In genomic region chr2:94242406-94243052, GRCm38 (mm10) we compare ENCODE assay signal across 9 mouse cellular contexts.
DNase-seq lines count a peak whose midpoint lies in the region; ATAC-seq and TF ChIP-seq lines count a peak whose summit lies in the region.
"Had no signal": no experiment of that assay in that cellular context is flagged by ENCODE, and none has a peak within 500 bp of the region (broad histone marks: within the 10 kb centered on the region; RNA-seq: fewer than 3 reads in every experiment).

No protein-coding gene starts in this region.

- DNase-seq in intestine, embryonic 14.5 days (ENCODE audit: low spot score), result no peak
- DNase-seq in embryonic facial prominence, embryonic 10.5 days (ENCODE audit: low spot score), result no peak
- DNase-seq in gastrocnemius, adult 2 months, result no peak
- no peak for DNase-seq in kidney, adult 8-10 months
- DNase-seq: kidney, postnatal 14 days had no signal

- H3K36me3 ChIP-seq in intestine, embryonic 14.5 days (ENCODE audit: control insufficient read depth, insufficient read depth, low read length), result no peaks in the 10 kb centered on the region
- H3K36me3 ChIP-seq in intestine, postnatal 0 days (ENCODE audit: control insufficient read depth, insufficient read depth), result no peaks in the 10 kb centered on the region
- H3K36me3 ChIP-seq in embryonic facial prominence, embryonic 10.5 days (replicated peaks), result no peaks in the 10 kb centered on the region
- H3K36me3 ChIP-seq in forebrain, embryonic 16.5 days (ENCODE audit: control insufficient read depth, insufficient read depth), result no peaks in the 10 kb centered on the region
- no peaks in the 10 kb centered on the region for H3K36me3 ChIP-seq in midbrain, embryonic 13.5 days

- H3K27me3 ChIP-seq in intestine, embryonic 14.5 days (replicated peaks; ENCODE audit: control insufficient read depth, insufficient read depth, low read length), result peaks cover 99% of the 10 kb centered on the region
- H3K27me3 ChIP-seq in intestine, postnatal 0 days (replicated peaks; ENCODE audit: control insufficient read depth, insufficient read depth, low read length), result peaks cover 81% of the 10 kb centered on the region
- peaks cover 100% of the 10 kb centered on the region for H3K27me3 ChIP-seq in embryonic facial prominence, embryonic 10.5 days (replicated peaks; ENCODE audit: low read depth, poor library complexity, severe bottlenecking)
- peaks cover 59% of the 10 kb centered on the region for H3K27me3 ChIP-seq in forebrain, embryonic 16.5 days (replicated peaks; ENCODE audit: control insufficient read depth, insufficient read depth, low read length)
- H3K27me3 ChIP-seq in midbrain, embryonic 13.5 days, result peaks cover 76% of the 10 kb centered on the region

- no peak overlapping the region for H3K27ac ChIP-seq in intestine, embryonic 14.5 days (ENCODE audit: low read depth)
- H3K27ac ChIP-seq in intestine, postnatal 0 days (ENCODE audit: low read depth, low read length), result no peak overlapping the region
- H3K27ac ChIP-seq in embryonic facial prominence, embryonic 10.5 days (replicated peaks), result no peak overlapping the region
- H3K27ac ChIP-seq in forebrain, embryonic 16.5 days (ENCODE audit: low read length), result no peak overlapping the region
- H3K27ac ChIP-seq in midbrain, embryonic 13.5 days, result no peak overlapping the region
- no peak overlapping the region for H3K27ac ChIP-seq in gastrocnemius, adult 2 months

- H3K4me1 ChIP-seq in intestine, embryonic 14.5 days (replicated peaks; ENCODE audit: control insufficient read depth, insufficient read depth, low read length), result 0 out of 2 replicates have a peak, but pooled peaks cover 4% of the 10 kb centered on the region
- H3K4me1 ChIP-seq in intestine, postnatal 0 days (replicated peaks; ENCODE audit: control insufficient read depth, insufficient read depth, low read length), result no peaks in the 10 kb centered on the region
- peaks cover 41% of the 10 kb centered on the region for H3K4me1 ChIP-seq in embryonic facial prominence, embryonic 10.5 days
- peaks cover 62% of the 10 kb centered on the region for H3K4me1 ChIP-seq in forebrain, embryonic 16.5 days (replicated peaks; ENCODE audit: control insufficient read depth, insufficient read depth, low read length)
- peaks cover 77% of the 10 kb centered on the region for H3K4me1 ChIP-seq in midbrain, embryonic 13.5 days (replicated peaks)

- 0% methylated on average over 7 of the region's 7 CpGs for WGBS in intestine, embryonic 14.5 days
- under 1% methylated on average over 7 of the region's 7 CpGs for WGBS in intestine, postnatal 0 days
- WGBS in embryonic facial prominence, embryonic 10.5 days, result 0% methylated on average over 7 of the region's 7 CpGs
- 0% methylated on average over 7 of the region's 7 CpGs for WGBS in forebrain, embryonic 16.5 days
- WGBS in midbrain, embryonic 13.5 days, result 0% methylated on average over 7 of the region's 7 CpGs

- no peaks in the 10 kb centered on the region for H3K9me3 ChIP-seq in intestine, embryonic 14.5 days (ENCODE audit: control insufficient read depth, low read length)
- H3K9me3 ChIP-seq in intestine, postnatal 0 days (ENCODE audit: control insufficient read depth), result no peaks in the 10 kb centered on the region
- no peaks in the 10 kb centered on the region for H3K9me3 ChIP-seq in embryonic facial prominence, embryonic 10.5 days
- H3K9me3 ChIP-seq in forebrain, embryonic 16.5 days (ENCODE audit: control insufficient read depth, low read length), result no peaks in the 10 kb centered on the region
- H3K9me3 ChIP-seq in midbrain, embryonic 13.5 days, result no peaks in the 10 kb centered on the region

- intact Hi-C loops in gastrocnemius, adult 2 months (cut with DNase I), result no loop called here

- no peak overlapping the region for H3K9ac ChIP-seq in intestine, embryonic 14.5 days (ENCODE audit: low read length)
- no peak overlapping the region for H3K9ac ChIP-seq in intestine, postnatal 0 days (ENCODE audit: low read depth, low read length)
- no peak overlapping the region for H3K9ac ChIP-seq in forebrain, embryonic 16.5 days (replicated peaks; ENCODE audit: low read depth, low read length)
- H3K9ac ChIP-seq in midbrain, embryonic 13.5 days (replicated peaks), result no peak overlapping the region; the same call in 1 of the 2 replicates

- 0 out of 2 replicates have a peak overlapping the region, but pooled peaks have one; percentile 6 for H3K4me3 ChIP-seq in intestine, embryonic 14.5 days (ENCODE audit: low read depth, low read length)
- no peak overlapping the region for H3K4me3 ChIP-seq in intestine, postnatal 0 days (ENCODE audit: low read depth, low read length)
- peak overlapping the region; percentile 42 for H3K4me3 ChIP-seq in embryonic facial prominence, embryonic 10.5 days
- peak overlapping the region; percentile 37 for H3K4me3 ChIP-seq in forebrain, embryonic 16.5 days (replicated peaks; ENCODE audit: low read length)
- H3K4me3 ChIP-seq in midbrain, embryonic 13.5 days (replicated peaks), result peak overlapping the region; percentile 34
- no peak overlapping the region for H3K4me3 ChIP-seq in gastrocnemius, adult 2 months

- no peak for ATAC-seq in intestine, embryonic 14.5 days (replicated peaks; ENCODE audit: low FRiP score, low TSS enrichment, low read depth)
- ATAC-seq in intestine, postnatal 0 days, result no peak
- no peak for ATAC-seq in forebrain, embryonic 16.5 days
- ATAC-seq in midbrain, embryonic 13.5 days, result no peak
- ATAC-seq in megakaryocyte progenitor cell, adult 5-6 weeks (replicated peaks; ENCODE audit: poor library complexity), result no peak

- no peak for TF ChIP-seq CTCF in intestine, postnatal 0 days (IDR thresholded peaks at IDR 0.05; ENCODE audit: low read depth)
- no peak for TF ChIP-seq CTCF in gastrocnemius, adult 2 months (IDR thresholded peaks at IDR 0.05)

- H3K4me2 ChIP-seq in intestine, embryonic 14.5 days (ENCODE audit: low read length), result peak overlapping the region; percentile 33
- no peak overlapping the region for H3K4me2 ChIP-seq in intestine, postnatal 0 days (replicated peaks; ENCODE audit: low read depth)
- peak overlapping the region; percentile 95 for H3K4me2 ChIP-seq in forebrain, embryonic 16.5 days (ENCODE audit: low read length)
- H3K4me2 ChIP-seq in midbrain, embryonic 13.5 days (replicated peaks), result peak overlapping the region; percentile 87

Comparison
In these comparisons a context has a peak if more than half of its experiments do, and no peak if none do; other contexts are left out.
1. H3K4me3 ChIP-seq: peak in intestine, embryonic 14.5 days (single experiment), embryonic facial prominence, embryonic 10.5 days (single experiment), forebrain, embryonic 16.5 days (single experiment) and midbrain, embryonic 13.5 days (single experiment); none in intestine, postnatal 0 days (single experiment) and gastrocnemius, adult 2 months (single experiment).